Mouse (Mus musculus): ENCODE data around the gene Olfr1368.

GRCm38 (mm10) chr13:21145767-21146166, at the start of gene Olfr1368:
- TF ChIP-seq CTCF (IDR thresholded peaks at IDR 0.05; ENCODE audit: low read depth) (no peak), EP300 (IDR thresholded peaks at IDR 0.05; ENCODE audit: low read depth) (no peak)

Measured in heart, postnatal 0 days (tissue).